Mouse (Mus musculus) gastrocnemius, postnatal 4 days (tissue): ENCODE results near the gene Tmem274. TPM values are rescaled to one million over a fixed set of nuclear protein-coding genes. Genes with fewer than 3 reads are reported as not detected.

Source experiments
- DNase-seq, 2 experiments: peaks; one replicate each; pipeline ENCODE4 v3.0.0; 2021 to 2022; ENCODE audit warnings: low spot score in 2 of 2, mixed read lengths in 2 of 2
- total RNA-seq, 2 experiments: library from RNA; stranded (reverse); gene quantifications; 2 replicates each; pipeline ENCODE4 v1.2.3; 2021

Tmem274 gene
- total RNA-seq, 2 experiments from 2014 or later: not detected

DNA sequence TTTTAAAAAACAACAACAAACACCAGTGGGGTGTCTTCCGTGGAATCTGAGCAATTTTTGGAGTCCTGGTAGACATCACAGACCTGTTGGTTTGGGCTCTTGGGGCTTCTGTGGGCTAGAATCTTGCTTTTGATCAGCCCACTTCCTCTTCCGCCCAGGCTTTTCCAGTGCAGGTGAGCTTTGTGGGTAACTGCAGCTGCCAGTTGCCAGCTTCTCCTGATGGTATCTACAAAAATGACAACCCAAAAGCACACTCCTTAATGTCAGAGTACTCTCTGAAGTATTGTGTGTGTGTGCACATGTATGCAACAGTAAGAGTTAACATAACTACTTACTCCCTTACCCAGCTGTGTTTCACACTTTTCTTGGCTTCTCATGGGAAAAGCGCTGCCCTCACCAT is 7.6 kb upstream of the Tmem274 start:
- no peak for DNase-seq

GRCm38 (mm10) chr4:149475096-149475495 is 2.1 kb upstream of the Tmem274 start:
- no peak for DNase-seq

DNA sequence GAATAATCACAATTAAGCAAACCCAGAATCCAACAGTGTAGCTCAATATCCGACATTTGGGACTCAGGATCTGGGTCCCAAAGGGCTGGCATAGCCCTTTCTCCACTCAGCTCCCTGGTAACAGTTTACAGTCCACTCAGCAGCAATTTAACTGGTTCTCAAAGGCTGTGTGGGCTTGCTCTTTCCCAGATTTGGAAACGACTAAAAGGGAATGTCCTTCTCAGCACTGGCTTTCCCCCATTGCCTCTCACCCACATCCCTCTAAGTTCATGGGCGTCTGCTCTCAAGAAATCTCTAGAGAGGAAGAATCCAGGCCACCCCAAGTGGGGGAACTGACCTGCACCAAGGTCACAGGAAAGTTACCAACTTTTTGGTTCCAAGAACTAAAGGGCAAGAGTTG is 7.4 kb downstream of the Tmem274 start:
- DNase-seq: no peak

- DNase-seq: peak; percentile 91 to 96
These were observed 8.1 kb downstream of the Tmem274 start, which contains the start of the genes Nmnat1 and Lzic for GRCm38 (mm10) chr4:149485053-149485824. TSS of gene Nmnat1 (minus strand) at chr4:149485202. TSS of gene Lzic (plus strand) at chr4:149485229.

DNA sequence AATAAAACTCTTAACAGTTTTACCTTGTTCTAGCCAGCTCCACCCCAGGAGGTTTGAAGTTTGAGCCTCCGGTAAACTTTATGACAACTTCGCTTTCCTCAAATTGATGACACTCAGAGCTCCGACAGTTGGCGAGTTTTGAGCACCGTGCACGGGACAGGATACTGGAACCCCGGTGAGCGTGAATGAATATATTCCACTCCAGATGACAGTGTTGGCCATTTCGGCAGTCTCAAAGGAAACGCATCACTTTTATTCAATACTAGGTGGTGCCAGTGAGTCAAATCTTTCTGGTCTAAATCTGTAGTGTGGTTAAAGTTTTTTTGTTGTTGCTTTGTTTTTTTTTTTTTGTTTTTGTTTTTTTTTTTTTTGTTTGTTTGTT is 8.6 kb downstream of the Tmem274 start:
- DNase-seq: no peak

DNA sequence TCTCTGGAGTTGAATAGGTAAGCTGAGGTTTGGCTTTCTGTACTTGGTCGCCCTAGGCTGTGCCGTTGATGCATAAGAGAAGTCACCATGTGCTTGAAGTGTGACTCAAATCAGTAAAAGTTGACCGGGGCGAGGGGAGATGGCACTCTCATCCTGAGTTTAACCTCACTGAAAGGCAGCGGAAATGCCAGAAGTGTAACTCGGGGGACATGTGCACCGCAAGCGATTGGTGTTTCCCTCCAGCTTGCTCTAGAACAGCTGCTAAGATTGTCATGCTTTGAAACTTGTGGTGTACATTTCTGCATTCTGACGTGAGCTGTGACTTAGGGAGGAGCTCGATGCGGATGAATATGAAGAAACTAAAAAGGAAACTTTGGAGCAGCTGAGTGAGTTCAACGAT is 10.6 kb downstream of the Tmem274 start:
- no peak for DNase-seq

DNA sequence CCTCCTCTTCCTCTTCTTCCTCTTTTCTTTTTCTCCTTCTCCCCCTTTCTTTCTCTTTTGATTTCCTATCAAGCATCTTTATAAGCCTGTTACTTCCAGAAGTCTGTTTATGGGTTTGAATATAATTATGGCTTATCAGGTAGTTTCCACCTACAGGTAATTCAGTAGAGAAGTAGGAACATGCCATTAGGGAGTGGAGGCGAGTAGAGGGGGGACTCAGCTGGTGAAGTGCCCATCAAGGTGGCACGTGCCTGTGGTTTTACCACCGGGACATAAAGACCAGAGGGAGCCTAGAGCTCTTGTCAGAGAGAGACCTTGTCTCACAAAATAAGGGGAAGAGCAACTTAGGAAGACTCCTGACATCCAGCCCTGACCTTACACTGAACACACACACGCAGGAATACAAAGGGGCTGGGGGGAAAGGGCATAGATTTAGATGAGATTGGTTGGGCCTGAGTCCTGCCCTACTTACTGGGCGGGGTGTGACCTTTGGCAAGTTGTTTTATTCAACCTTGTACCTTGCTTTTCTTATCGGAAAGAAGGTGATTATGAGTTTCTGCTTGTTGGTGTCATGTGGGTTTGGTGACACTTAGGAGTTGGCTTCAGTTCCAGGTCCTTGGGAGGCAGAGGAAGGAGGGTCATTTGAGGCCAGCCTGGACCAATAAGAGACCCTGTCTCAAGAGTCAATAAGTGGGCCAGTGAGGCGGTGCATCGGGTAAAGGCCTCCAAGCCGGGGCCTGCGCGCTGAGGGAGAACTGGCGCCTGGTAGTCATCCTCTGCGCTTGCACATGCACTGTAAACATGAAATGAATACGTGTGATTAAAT is 12.4 kb downstream of the Tmem274 start:
- DNase-seq: no peak

GRCm38 (mm10) chr4:149491151-149491550 is 14.0 kb downstream of the Tmem274 start:
- DNase-seq: no peak

DNA sequence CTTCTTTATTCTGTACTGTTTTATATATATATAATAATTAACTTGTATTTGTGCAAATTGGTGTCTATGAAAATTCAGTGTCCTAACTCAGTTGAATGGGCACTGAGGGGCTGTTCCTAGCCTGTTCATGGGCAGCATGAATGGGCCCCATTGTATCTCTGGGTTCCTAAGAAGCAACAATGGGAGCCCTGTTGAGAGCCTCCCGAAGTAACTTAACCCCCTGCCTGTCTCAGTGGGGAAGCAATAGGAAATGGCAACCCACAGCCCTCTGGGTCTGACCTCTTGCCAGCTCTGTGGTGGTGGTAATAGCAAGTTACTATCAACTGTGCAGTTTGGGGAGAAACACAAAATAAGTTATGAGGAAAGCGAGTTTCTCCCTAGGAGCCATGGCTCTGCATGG is 19.4 kb downstream of the Tmem274 start:
- no peak for DNase-seq

GRCm38 (mm10) chr4:149498901-149499300 is 21.7 kb downstream of the Tmem274 start:
- DNase-seq: no peak

GRCm38 (mm10) chr4:149499790-149500189 is 22.6 kb downstream of the Tmem274 start:
- DNase-seq: no peak

DNA sequence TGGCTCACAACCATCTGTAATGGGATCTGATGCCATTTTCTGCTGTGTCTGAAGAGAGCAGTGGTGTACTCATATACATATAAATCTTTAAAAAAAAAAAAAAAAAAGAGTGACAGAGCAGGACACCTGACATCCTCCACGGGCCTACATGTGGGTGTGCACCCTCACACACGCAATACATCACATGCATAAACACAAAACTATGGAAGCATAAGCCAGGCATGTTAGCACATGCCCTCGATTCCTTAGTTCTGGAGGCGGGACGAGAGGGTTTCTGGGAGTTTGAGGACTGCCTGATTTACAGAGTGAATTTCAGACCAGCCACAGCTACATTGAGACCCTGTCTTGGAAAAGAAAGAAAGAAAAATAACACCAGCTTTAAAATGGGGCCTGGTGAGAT is 27.2 kb downstream of the Tmem274 start:
- DNase-seq: no peak

- DNase-seq: no peak
These were observed 27.7 kb downstream of the Tmem274 start for GRCm38 (mm10) chr4:149504858-149505257.

GRCm38 (mm10) chr4:149505261-149505967 is 28.2 kb downstream of the Tmem274 start:
- DNase-seq: no peak

DNA sequence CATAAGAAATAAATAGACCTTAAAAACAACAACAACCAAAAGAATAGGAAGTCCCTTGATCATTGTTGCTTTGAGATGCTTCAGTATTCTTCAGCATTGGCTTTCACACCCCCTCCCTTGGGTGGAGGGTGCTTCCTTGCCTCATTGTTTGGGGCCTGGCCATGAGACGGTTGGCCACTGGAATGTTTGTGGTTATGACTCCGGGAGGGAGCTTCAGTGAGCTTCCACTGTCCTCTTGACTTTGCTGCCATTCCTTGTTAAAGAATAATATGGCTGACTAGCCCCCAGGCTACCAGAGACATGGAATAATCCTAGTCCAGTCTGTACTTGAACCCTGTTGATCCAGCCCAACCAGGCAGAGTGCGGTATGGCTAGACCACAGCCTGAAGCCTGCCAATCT is 29.7 kb downstream of the Tmem274 start:
- DNase-seq: no peak

- DNase-seq: no peak
These were observed 34.1 kb downstream of the Tmem274 start for GRCm38 (mm10) chr4:149511221-149511646.

DNA sequence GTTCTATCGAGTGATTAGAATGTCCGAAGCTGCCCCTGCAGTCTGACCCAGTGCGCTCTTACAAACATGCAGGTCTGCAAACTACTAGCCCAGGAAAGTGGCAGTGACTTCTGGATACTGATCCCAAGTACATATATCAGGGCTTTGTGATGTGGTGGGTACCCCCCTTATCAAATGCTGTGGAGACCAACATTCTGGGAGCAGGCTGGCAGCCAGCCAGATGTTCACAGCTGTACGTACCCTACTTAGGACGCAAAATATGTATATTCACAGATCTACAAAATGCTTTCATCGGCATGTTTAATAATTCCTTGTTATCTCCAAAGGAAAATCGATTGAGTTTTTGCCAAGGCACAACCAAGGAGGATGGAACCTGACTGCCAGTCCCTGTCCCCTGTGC is 34.9 kb downstream of the Tmem274 start:
- no peak for DNase-seq

- no peak for DNase-seq
These were observed 38.5 kb downstream of the Tmem274 start for GRCm38 (mm10) chr4:149515706-149516105.

DNA sequence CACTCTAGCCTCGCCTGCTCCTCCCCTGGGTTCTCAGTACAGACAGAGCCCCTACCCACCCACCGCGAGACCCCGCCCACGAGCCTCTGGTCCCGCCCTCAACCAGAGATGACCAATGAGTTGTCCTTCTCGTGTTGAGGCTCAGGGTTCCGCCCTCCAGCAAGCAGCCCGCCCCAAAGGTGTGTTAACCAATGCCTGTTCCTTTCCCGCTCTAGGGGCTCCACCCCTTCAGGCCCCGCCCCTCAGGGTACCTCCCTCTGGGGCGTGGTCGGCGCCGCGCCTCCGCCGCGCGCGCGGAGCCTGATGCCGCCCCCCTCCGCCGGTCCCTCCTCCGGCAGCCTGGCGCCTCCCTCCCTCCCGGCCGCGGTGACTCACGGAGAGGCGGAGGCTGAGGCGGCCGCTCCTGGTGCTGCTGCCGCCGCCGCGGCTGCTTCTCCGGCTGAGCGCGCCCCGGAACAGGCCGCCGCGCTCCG is 40.7 kb downstream of the Tmem274 start, which contains the start of gene Ctnnbip1:
Gene Ctnnbip1 (plus strand): TSS at position 369 of the 473 bp plus-strand sequence.
- peak; percentile 95 for DNase-seq

DNA sequence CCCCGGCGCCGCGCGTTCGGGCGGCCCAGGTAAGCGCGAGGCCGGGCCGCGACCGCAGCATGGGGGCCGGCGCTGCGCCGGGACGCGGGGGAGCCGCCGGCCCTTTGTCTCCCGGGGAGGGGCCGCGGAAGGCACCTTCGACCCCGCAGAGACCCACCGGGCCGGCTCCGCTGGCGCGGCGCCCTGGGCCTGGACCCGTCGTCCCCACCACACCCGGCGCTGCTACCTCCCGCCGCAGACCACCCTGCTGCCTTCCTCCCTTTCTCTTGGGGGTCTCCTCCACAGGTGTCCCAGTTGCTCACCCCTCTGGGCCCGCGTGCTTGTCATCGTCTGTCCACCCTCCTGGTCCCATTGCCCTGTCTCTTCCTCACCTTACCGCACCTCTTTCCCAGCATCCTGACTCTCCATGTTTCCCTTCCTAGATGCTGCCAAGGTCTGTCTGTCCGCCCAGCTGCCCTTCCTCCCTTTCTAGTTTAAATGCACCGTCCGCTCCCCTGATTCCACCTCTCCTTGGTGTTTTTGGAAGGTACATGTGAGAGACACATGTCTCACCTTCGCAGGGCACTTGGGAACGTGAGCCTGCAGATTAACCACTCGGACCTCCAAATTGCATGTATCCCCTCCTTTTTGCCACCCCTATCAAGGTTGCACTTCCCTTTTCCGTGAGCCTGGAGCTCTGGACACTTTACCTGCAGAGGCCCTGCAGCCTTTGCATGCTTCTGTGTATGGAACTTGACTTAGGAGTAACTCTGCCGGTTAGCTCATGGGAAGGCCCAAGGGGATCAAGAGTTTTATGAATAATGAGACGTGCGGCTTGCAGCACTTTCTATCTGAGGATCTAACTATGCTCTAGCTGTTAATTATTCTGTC is 41.4 kb downstream of the Tmem274 start:
- DNase-seq: peak in 1 of 2 experiments; percentile 19
